Mouse (Mus musculus) small intestine, adult 2 months (tissue): ENCODE data around the gene Cc2d1a.

ENCODE experiments used
- CTCF ChIP-seq: fragments of 200-500 bp; IDR thresholded peaks from 2 replicates; pipeline ENCODE4 v1.5.1; 2012; ENCODE audit warnings: low read depth, mild to moderate bottlenecking, control low read depth, inconsistent platforms, low read length, moderate library complexity, mixed read lengths; ENCODE audit not compliant: insufficient replicate concordance, insufficient read length; ENCODE audit errors: extremely low read depth
- POLR2A ChIP-seq: fragments of 200-500 bp; IDR thresholded peaks from 2 replicates; pipeline ENCODE4 v1.6.1; 2012; ENCODE audit warnings: low read depth, mild to moderate bottlenecking, control low read depth, inconsistent platforms, low read length, moderate library complexity

GRCm38 (mm10) chr8:84105676-84106075, 42.1 kb downstream of the Cc2d1a start:
- TF ChIP-seq POLR2A (no peak), CTCF (no peak)
